Mouse (Mus musculus): ENCODE results near the gene Pde3a. TPM values are rescaled to one million over a fixed set of nuclear protein-coding genes. Genes with fewer than 3 reads are reported as not detected.
A peak's percentile ranks its signal among the peaks of the same experiment; 100 is the strongest.

Gene Pde3a
- polyA plus RNA-seq, 1 experiment = 0.25 TPM

- H3K36me3 ChIP-seq (ENCODE audit: control insufficient read depth, insufficient read depth, low read length) = no peaks in the 10 kb centered on the region
- H3K27me3 ChIP-seq (ENCODE audit: control insufficient read depth, insufficient read depth, low read length) = no peaks in the 10 kb centered on the region
- no peak overlapping the region for H3K27ac ChIP-seq (ENCODE audit: control insufficient read depth, insufficient read depth, low read depth, low read length)
- TF ChIP-seq CTCF (IDR thresholded peaks at IDR 0.05; ENCODE audit: control insufficient read depth, insufficient read depth, insufficient replicate concordance, low read depth, low read length) = no peak
- no peak for TF ChIP-seq POLR2A (IDR thresholded peaks at IDR 0.05; ENCODE audit: control insufficient read depth, low read depth, low read length)
- H3K4me3 ChIP-seq (ENCODE audit: control insufficient read depth, low read depth, low read length) = no peak overlapping the region
- H3K4me1 ChIP-seq (ENCODE audit: control insufficient read depth, insufficient read depth, low read length) = no peaks in the 10 kb centered on the region
Measured at GRCm38 (mm10) chr6:141403943-141404342, 154.9 kb downstream of the Pde3a start.

- TF ChIP-seq POLR2A (IDR thresholded peaks at IDR 0.05; ENCODE audit: control insufficient read depth, low read depth, low read length) = no peak
- TF ChIP-seq CTCF (IDR thresholded peaks at IDR 0.05; ENCODE audit: control insufficient read depth, insufficient read depth, insufficient replicate concordance, low read depth, low read length) = no peak
- Histone ChIP-seq H3K27me3 (ENCODE audit: control insufficient read depth, insufficient read depth, low read length) (no peaks in the 10 kb centered on the region), H3K4me3 (ENCODE audit: control insufficient read depth, low read depth, low read length) (no peak overlapping the region), H3K27ac (ENCODE audit: control insufficient read depth, insufficient read depth, low read depth, low read length) (no peak overlapping the region), H3K4me1 (ENCODE audit: control insufficient read depth, insufficient read depth, low read length) (no peaks in the 10 kb centered on the region), H3K36me3 (ENCODE audit: control insufficient read depth, insufficient read depth, low read length) (no peaks in the 10 kb centered on the region)
Measured at GRCm38 (mm10) chr6:141404649-141405048, 155.6 kb downstream of the Pde3a start.

- H3K4me3 ChIP-seq (ENCODE audit: control insufficient read depth, low read depth, low read length) = no peak overlapping the region
- H3K27me3 ChIP-seq (ENCODE audit: control insufficient read depth, insufficient read depth, low read length) = no peaks in the 10 kb centered on the region
- H3K27ac ChIP-seq (ENCODE audit: control insufficient read depth, insufficient read depth, low read depth, low read length) = no peak overlapping the region
- TF ChIP-seq POLR2A (IDR thresholded peaks at IDR 0.05; ENCODE audit: control insufficient read depth, low read depth, low read length) (no peak), CTCF (IDR thresholded peaks at IDR 0.05; ENCODE audit: control insufficient read depth, insufficient read depth, insufficient replicate concordance, low read depth, low read length) (no peak)
- no peaks in the 10 kb centered on the region for H3K4me1 ChIP-seq (ENCODE audit: control insufficient read depth, insufficient read depth, low read length)
- no peaks in the 10 kb centered on the region for H3K36me3 ChIP-seq (ENCODE audit: control insufficient read depth, insufficient read depth, low read length)
Measured at GRCm38 (mm10) chr6:141405496-141405895, 156.4 kb downstream of the Pde3a start.

- no peak overlapping the region for H3K4me3 ChIP-seq (ENCODE audit: control insufficient read depth, low read depth, low read length)
- H3K27ac ChIP-seq (ENCODE audit: control insufficient read depth, insufficient read depth, low read depth, low read length) = no peak overlapping the region
- TF ChIP-seq POLR2A (IDR thresholded peaks at IDR 0.05; ENCODE audit: control insufficient read depth, low read depth, low read length) (no peak), CTCF (IDR thresholded peaks at IDR 0.05; ENCODE audit: control insufficient read depth, insufficient read depth, insufficient replicate concordance, low read depth, low read length) (no peak)
- no peaks in the 10 kb centered on the region for H3K4me1 ChIP-seq (ENCODE audit: control insufficient read depth, insufficient read depth, low read length)
- H3K36me3 ChIP-seq (ENCODE audit: control insufficient read depth, insufficient read depth, low read length) = no peaks in the 10 kb centered on the region
- H3K27me3 ChIP-seq (ENCODE audit: control insufficient read depth, insufficient read depth, low read length) = no peaks in the 10 kb centered on the region
Measured at GRCm38 (mm10) chr6:141408758-141409157, 159.7 kb downstream of the Pde3a start.

GRCm38 (mm10) chr6:141410836-141411235, 161.8 kb downstream of the Pde3a start:
- Histone ChIP-seq H3K27ac (ENCODE audit: control insufficient read depth, insufficient read depth, low read depth, low read length) (no peak overlapping the region), H3K4me3 (ENCODE audit: control insufficient read depth, low read depth, low read length) (no peak overlapping the region), H3K36me3 (ENCODE audit: control insufficient read depth, insufficient read depth, low read length) (no peaks in the 10 kb centered on the region), H3K4me1 (ENCODE audit: control insufficient read depth, insufficient read depth, low read length) (no peaks in the 10 kb centered on the region), H3K27me3 (ENCODE audit: control insufficient read depth, insufficient read depth, low read length) (no peaks in the 10 kb centered on the region)
- TF ChIP-seq CTCF (IDR thresholded peaks at IDR 0.05; ENCODE audit: control insufficient read depth, insufficient read depth, insufficient replicate concordance, low read depth, low read length) (no peak), POLR2A (IDR thresholded peaks at IDR 0.05; ENCODE audit: control insufficient read depth, low read depth, low read length) (no peak)

GRCm38 (mm10) chr6:141425114-141425513, 176.0 kb downstream of the Pde3a start:
- H3K36me3 ChIP-seq (ENCODE audit: control insufficient read depth, insufficient read depth, low read length) = no peaks in the 10 kb centered on the region
- H3K27me3 ChIP-seq (ENCODE audit: control insufficient read depth, insufficient read depth, low read length) = no peaks in the 10 kb centered on the region
- H3K4me3 ChIP-seq (ENCODE audit: control insufficient read depth, low read depth, low read length) = no peak overlapping the region
- no peaks in the 10 kb centered on the region for H3K4me1 ChIP-seq (ENCODE audit: control insufficient read depth, insufficient read depth, low read length)
- H3K27ac ChIP-seq (ENCODE audit: control insufficient read depth, insufficient read depth, low read depth, low read length) = no peak overlapping the region
- TF ChIP-seq POLR2A (IDR thresholded peaks at IDR 0.05; ENCODE audit: control insufficient read depth, low read depth, low read length) = no peak

GRCm38 (mm10) chr6:141428587-141428986, 179.5 kb downstream of the Pde3a start:
- Histone ChIP-seq H3K27ac (ENCODE audit: control insufficient read depth, insufficient read depth, low read depth, low read length) (no peak overlapping the region), H3K4me1 (ENCODE audit: control insufficient read depth, insufficient read depth, low read length) (no peaks in the 10 kb centered on the region), H3K4me3 (ENCODE audit: control insufficient read depth, low read depth, low read length) (no peak overlapping the region), H3K27me3 (ENCODE audit: control insufficient read depth, insufficient read depth, low read length) (no peaks in the 10 kb centered on the region), H3K36me3 (ENCODE audit: control insufficient read depth, insufficient read depth, low read length) (no peaks in the 10 kb centered on the region)
- TF ChIP-seq POLR2A (IDR thresholded peaks at IDR 0.05; ENCODE audit: control insufficient read depth, low read depth, low read length) (no peak), CTCF (IDR thresholded peaks at IDR 0.05; ENCODE audit: control insufficient read depth, insufficient read depth, insufficient replicate concordance, low read depth, low read length) (no peak)

GRCm38 (mm10) chr6:141430134-141430533, 181.1 kb downstream of the Pde3a start:
- Histone ChIP-seq H3K27ac (ENCODE audit: control insufficient read depth, insufficient read depth, low read depth, low read length) (no peak overlapping the region), H3K27me3 (ENCODE audit: control insufficient read depth, insufficient read depth, low read length) (no peaks in the 10 kb centered on the region), H3K36me3 (ENCODE audit: control insufficient read depth, insufficient read depth, low read length) (no peaks in the 10 kb centered on the region), H3K4me1 (ENCODE audit: control insufficient read depth, insufficient read depth, low read length) (no peaks in the 10 kb centered on the region), H3K4me3 (ENCODE audit: control insufficient read depth, low read depth, low read length) (no peak overlapping the region)
- TF ChIP-seq POLR2A (IDR thresholded peaks at IDR 0.05; ENCODE audit: control insufficient read depth, low read depth, low read length) = no peak
- TF ChIP-seq CTCF (IDR thresholded peaks at IDR 0.05; ENCODE audit: control insufficient read depth, insufficient read depth, insufficient replicate concordance, low read depth, low read length) = 0 out of 2 replicates have a peak, but pooled peaks have one; percentile 23

Data from testis, adult 2 months (tissue).